Mouse (Mus musculus) olfactory bulb, adult 2 months (tissue): ENCODE data around the gene Pdf.

ENCODE experiments used
- CTCF ChIP-seq: fragments of 200-500 bp; IDR thresholded peaks from 2 replicates; pipeline ENCODE4 v1.5.1; 2012; ENCODE audit warnings: low read depth, mild to moderate bottlenecking, low read length, moderate library complexity; ENCODE audit not compliant: insufficient read depth
- POLR2A ChIP-seq: fragments of 200-500 bp; IDR thresholded peaks from 2 replicates; pipeline ENCODE4 v1.6.1; 2012; ENCODE audit warnings: mild to moderate bottlenecking, low read depth, low read length, moderate library complexity; ENCODE audit not compliant: insufficient read depth

- no peak for TF ChIP-seq CTCF
- peak; percentile 64 for TF ChIP-seq POLR2A
Observed at GRCm38 (mm10) chr8:107048061-107048941, at the start of gene Pdf.
